Mouse (Mus musculus) gastrocnemius, adult 8-10 months (tissue): ENCODE results near the gene Hsf5. TPM values are rescaled to one million over a fixed set of nuclear protein-coding genes. Genes with fewer than 3 reads are reported as not detected.

Source experiments
- DNase-seq, 2 experiments: peaks; one replicate each; pipeline ENCODE4 v3.0.0; 2022; ENCODE audit warnings: low spot score in 2 of 2
- total RNA-seq, 4 experiments: library from RNA; stranded (reverse); gene quantifications; 2 replicates each; pipeline ENCODE4 v1.2.4; 2022

Gene Hsf5
- total RNA-seq, 4 experiments from 2014 or later: 0.09 TPM; not detected in 3

DNA sequence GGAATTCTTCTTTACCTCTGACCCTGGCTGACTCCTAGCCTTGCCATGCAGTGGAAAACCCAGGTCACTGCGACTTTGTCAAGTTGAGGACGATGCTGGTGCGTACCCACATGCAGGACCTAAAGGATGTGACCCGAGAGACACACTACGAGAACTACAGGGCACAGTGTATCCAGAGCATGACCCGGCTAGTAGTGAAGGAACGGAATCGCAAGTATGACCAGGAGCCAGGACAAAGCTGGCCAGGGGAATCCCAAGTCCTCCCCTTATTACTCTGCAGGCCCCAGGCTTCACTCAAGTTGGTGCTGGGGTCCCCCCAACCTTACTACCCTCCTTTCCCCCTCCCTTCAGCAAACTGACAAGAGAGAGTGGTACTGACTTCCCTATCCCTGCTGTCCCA lies 27.4 kb upstream of the Hsf5 start:
- no peak for DNase-seq

DNA sequence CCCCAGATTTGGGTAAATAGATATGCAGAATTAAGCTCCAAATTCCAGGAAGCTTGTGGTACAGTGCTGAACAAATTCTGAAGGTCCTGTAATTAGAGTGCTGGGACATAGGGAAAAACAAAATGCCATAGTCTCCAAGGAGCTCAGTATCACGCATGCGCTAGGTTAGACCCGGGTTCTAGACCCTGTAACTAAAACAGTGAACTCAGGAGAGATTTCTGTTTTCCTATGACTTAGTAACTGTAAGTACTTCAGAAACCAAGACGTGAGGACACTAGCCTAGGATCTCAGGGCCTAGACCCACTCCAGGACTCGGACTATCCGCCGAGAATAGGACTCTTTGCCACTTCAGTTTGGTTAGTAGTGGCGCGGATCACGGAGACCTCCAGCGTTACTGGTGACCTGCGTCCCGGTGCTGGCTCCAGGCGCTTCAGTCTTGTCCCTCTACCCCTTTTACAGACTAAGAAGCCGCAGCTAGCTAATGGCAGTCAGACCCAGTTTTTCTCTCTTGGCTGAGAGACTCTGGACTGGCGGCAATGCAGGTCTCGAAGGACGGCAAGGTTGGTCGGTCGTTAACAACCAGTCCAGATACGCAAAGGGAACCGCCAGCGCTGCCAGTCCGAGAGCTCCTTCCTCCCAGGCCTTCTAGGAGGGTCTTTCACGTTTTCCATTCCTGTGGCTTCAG lies 26.0 kb upstream of the Hsf5 start:
- DNase-seq: no peak

DNA sequence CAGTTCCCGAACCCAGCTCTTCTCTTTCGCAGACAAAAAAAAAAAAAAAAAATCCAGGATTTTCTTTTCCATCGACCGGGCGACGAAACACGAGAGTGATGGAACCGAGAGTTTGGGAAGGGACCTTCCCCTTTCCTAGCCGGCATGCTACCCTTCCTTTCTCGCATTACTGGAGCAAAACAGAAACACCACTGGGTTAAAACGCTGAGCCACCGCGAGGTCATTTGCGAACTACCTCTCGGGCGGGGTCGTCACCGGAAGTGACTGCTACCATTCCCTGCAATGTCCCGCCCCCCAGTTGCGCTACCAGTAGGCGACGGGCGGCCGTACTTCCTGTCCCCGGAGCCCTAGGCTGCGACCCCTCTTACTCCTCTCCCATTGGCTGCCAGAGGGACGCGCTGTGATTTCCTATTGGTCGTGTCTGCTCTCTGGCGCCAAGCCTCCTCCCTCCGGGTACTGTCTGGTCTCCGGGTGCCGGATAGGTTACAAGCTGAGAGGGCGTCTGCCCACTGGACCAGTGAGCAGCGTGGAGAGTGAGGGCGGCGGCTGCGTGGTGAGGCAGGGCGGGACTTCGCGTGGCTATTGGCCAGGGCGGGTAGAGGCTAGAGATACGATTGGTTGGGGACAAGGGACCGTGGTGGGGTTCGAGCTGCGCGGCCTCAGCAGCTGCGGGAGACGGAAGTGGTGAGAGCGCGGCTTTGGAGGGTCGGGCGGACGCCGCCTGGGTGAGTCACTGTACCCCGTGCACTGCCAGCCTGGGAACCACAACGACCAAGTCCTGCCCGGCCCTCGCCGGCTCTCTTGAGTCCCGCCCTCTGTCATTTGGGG lies 25.2 kb upstream of the Hsf5 start, which contains the start of gene Mtmr4:
Gene Mtmr4, plus strand, starts transcription at position 637 of the 828 bp plus-strand sequence.
- DNase-seq: peak; percentile 99 to 100

DNA sequence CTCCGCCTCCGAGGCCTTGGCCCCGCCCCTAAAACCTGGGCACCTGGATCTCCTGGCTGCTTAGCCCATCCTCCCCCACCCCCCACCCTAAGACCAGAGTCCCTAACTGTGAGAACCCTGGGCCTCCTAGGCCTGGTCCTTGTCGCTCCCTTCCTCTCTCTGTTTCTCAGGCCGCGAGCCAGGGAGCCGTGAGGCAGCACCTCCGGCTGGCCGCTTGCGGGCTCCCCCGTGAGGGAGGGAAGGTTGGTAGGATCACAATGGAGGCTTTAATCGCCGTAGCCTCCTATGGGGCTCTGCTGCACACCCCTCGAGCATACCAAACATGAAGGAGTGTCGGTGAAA lies 24.6 kb upstream of the Hsf5 start:
- DNase-seq: no peak

DNA sequence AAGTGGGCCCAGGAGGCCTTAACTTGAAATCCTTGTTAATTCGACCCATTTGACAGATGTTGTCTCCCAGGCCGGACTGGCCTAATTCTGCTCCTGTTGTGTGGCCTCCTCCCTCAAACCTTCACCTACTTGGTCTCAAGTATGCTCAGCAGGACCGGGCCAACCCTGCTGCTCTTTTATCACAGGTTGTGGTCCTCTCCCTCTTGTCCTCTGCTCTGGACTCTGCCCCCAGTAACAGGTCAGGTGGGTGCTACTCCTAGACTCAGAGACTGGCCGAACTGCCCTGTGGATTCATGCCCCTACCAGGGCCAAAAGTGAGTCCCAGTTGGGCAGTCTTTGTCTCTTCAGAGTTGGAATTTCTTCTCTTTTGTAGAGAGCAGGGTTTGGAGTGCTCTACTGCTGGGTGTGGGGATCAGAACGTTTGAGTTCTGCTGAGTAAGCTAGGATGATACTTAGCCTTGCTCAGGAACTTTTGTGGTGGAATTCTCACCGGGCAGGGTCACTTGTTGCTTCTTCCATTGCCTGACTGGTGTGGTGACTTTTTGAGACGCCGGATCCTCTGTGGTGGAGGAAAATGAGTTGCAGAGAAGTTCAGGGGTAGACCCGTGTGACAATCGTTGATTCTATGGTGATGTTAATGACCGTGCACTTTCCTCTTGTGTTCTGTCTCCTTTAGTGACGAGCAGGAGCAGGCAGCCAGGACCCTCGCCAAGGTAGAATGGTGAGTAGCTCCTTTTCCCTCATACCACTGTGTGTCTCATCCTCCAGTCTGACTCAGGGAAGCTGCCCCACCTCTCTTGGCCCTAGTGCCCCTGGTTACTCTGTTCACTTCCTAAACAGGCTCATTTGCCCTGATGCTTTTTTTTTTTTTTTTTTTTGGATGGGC lies 24.0 kb upstream of the Hsf5 start:
- no peak for DNase-seq

DNA sequence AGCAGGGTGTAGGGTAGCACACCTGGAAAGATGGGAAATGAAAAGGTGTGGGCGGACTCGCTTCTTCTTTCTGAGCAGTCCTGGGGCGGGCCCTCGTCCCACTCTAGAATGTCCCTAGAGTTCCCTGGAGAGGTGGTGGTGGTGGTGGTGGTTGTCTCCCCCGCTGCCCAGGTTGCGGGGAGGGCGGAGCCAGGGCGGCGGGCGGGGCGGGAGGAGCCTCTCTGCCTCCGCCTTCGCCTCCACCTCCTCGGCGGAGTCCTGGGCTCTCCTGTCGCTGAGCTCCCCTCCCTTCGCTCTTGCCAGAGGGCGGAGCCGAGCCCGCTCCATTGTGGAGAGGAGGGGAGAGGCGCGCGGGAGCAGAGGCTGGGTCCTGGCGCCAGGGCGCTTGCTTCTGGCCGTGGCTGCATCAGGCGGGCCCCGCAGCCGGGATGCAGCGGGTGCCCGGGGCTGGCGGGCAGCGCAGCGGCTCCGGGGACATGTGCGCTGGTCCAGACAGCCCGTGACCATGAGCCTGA lies 21.6 kb upstream of the Hsf5 start:
- peak; percentile 68 to 80 for DNase-seq

DNA sequence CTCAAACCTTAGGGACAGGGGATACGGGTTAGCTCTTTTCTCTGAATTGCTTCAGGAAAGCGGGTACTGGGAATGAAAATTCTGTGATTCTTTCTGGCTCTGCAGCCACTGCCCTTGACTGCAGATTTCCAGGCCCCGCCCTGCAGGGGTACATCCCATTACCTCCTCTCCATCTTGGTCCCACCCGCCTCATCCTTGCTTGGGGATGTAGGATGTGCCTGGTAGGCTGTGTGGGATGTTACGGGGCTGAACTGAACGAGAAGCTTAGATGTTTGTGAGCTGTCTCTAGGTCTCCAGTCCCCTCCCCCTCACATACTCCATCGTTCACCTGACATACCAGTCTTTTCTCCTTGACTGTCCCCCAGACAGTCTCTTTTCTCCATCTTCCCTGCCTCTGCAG lies 21.0 kb upstream of the Hsf5 start:
- no peak for DNase-seq

DNA sequence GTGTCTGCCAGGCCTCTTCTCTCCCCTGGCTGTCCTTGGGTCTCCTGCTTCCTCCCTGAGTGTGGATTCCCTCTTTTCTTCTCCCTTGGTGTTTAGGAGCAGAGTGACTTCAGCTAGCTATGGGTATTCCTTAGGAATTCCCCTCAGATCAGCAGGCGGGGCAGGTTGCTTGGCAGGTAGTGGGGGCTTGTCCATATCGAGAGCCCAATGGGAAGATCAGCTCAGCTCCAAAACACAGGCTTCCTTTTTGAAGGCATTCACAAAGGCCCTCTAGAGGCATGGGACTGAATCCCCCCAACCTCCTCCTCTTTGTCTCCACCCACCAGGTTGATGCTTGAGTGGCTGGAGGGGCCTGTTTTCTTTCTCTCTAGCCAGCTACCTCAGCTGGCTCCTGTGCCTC lies 20.5 kb upstream of the Hsf5 start:
- DNase-seq: no peak

DNA sequence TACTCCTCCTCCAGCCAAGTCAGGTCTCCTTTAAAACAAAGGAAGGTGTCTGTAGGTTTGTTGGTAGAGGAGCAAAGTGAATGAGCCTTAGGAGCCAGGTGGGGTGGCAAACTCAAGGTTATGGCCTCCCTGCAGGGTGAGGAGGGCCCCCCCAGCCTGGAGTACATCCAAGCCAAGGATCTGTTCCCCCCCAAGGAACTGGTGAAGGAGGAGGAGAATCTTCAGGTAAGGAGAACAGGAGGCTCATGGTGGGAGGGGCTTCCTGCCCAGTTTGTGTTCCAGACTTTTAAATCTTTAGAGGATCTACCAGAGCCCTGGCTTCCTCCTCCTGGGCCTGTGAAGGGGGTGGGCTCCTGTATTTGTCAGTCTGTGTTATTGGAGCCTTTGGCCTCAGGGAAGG lies 19.9 kb upstream of the Hsf5 start:
- no peak for DNase-seq

DNA sequence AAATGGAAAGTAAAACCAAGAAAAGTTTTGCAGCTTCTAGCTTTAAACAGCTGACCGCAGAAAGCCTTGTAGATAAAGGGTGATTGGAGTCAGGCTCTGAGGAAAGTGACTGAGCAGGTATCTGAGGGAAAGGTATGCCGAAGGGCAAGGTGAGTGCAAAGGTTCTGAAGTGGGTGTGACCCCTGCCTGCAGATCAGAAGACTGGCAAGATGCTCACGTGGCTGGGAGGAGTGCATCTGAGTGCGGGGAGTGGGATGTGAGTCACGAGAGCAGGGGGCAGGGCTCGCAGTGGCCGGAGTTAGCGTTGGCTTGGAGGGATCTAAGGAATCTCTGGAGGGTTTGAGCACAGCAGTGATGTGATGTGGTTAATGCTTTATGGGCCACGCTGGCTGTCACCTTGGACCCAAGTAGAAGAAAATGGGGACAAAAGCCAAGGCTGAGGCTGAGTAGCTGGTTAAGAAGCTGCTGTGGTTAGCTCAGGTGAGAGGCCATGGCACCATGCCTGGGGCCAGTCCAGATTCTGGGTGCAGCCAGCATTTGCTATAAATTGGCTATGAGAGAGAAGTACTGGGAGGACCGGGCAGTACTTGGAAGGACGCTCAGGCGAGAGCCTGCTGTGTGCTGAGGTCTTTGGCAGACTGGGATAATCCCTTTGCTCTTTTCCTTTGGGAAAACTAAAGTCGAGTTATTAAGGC lies 17.4 kb upstream of the Hsf5 start:
- DNase-seq: no peak

DNA sequence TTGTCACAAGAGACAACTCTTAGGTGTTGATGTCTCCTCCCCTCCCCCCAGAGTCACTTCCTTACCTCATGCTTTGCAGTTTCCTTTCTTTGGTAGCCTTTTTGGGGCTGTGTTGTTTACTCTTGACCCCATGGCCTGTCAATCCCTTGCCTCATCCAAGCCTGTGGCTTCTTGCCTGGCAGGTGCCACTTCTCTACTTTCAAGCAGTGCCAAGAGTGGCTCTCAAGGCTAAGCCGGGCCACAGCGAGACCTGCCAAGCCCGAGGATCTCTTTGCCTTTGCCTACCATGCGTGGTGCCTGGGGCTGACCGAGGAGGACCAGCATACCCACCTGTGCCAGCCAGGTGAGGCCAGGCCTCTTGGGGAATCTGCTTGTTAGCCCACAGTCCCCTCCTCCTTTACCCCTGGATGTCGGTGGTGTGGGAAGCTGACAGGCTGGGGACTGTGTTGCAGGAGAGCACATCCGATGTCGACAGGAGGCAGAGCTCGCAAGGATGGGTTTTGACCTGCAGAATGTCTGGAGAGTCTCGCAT lies 16.6 kb upstream of the Hsf5 start:
- DNase-seq: no peak

DNA sequence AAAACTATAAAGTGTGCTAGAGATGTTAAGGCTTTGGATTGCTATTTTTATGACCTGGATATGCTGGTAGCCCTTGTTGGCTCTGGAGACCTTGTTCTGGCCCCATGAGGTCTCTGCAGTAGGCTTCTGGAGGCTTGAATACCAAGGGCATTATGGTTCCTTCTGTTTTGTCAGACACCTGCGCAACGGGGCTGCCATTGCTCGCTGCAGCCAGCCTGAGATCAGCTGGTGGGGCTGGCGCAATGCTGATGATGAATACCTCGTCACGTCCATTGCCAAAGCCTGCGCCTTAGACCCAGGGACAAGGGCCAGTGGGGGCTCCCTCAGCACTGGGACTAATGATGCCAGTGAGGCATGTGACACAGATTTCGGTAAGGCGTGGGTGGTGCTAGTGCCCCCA lies 14.7 kb upstream of the Hsf5 start:
- no peak for DNase-seq

DNA sequence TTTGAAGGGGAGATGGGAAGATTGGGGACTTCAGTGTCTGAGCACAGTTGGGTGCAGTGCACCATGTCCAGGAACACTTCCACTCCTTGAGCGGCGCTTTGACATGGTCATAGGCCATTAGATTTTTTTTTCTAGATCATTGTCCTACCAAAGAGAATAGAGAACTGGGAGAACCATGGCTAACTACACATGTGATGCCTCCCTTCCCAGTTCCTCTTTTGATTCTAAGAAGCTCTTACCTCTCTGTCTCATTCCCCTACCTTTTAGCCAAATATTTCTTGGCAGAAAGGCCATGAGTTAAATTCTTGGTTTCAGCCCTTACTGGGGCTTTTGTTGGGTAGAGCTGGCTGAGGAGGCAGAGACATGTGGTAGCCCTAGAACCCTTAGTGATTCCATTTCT lies 13.4 kb upstream of the Hsf5 start:
- no peak for DNase-seq

DNA sequence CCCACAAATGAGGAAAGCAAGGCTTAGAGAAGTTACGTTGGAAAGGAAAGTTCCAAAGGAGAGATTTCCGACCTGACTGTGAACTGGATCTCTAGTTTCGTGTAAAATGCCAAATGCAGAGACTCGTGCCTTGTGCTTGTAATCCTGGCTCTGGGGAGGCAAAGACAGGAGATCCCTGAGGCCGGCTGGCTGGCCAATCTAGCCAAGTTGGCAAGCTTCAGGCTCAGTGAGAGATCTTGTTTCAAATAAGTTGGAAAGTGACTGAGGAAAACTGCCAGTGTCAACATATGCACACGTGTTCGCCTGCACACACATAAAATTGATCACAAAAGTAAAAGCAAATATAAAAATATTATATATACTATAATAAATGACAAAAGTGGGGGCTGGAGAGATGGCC lies 7.7 kb upstream of the Hsf5 start:
- peak in 1 of 2 experiments; percentile 77 for DNase-seq

DNA sequence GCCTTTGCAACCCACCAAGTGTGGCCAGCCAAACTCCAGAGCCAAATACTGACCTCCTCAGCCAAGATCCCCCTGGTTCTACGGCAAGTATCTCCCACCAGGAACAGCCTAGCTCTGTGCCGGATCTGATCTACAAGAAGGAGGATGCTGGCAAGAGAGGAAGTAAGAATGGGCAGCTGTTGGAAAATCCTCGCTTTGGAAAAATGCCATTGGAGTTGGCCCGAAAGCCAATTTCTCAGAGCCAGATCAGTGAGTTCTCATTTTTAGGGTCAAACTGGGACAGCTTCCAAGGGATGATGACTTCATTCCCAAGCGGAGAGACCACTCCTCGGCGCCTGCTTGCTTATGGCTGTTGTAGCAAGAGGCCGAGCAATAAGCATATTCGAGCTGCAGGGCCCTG lies 5.4 kb upstream of the Hsf5 start:
- no peak for DNase-seq

DNA sequence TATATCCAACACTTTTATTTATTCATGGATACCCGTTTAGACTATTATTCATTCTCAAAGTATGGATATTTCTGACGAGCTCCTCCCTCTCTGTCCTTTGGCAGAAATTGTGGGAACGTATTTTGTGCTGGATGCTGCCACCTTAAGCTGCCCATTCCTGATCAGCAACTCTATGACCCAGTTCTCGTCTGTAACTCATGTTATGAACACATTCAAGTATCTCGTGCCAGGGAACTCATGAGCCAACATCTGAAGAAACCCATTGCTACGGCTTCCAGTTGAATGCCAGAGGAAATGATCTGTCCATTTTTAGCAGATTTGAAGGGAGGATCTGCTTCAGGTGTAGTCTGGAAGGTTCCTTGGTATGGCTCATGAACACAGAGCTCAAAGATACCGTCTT lies 3.0 kb upstream of the Hsf5 start:
- no peak for DNase-seq

DNA sequence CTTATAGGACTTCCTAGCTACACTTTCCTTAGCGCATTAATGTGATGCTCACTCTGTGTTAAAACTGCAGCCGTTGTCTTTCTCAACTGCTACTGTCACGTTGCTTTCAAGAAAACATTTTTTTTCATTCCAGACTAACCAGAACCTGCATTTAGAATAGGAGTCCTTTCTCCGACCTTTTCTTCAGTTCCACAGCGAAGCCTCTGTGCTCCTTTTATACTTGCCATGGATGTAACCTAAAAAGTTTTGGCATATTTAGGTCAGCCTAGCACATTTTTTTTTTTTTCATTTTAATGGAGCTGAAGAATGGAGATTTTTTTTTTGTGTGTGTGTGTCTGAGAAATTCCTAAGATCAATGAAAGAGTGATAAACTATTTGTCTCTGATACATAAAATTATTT lies 1.4 kb upstream of the Hsf5 start:
- no peak for DNase-seq

DNA sequence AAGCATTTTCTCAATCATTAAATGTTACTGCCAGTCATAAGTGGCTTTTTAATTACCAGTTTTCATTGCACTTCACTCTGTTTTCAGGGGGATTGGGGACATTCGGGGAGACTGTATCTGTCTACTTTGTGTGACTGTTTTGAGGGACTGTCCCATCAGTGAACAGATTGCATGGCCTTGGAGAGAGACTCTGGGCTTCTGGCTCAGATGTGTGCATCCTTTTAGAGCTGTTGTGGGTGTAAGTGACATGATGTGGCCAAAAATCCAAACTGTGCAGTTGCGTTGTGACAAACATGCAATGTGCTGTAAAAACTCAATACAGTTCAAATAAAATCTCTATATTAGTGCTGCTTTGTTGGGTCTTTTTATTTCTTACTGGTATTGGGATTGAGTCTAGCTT lies 1.0 kb upstream of the Hsf5 start:
- no peak for DNase-seq

DNA sequence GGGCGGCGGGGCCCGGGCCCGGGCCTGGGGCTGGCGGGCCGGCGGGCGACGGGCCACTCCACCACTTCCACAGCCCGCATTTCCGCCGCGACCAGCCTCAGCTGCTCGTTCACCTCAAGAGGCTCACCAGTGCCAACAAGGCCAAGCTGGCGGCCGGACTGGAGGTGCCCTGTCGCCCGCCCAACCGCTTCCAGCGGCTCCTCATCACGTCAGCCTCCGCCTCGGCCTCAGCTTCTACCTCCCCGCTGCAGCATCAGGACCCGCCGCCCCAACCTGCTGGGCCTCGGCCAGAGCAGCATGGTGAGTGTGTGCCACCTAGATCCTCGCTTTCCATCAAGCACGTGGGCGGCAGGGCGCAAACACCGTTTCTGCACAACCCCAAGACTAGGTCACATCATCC lies 642 bp downstream of the Hsf5 start:
- DNase-seq: no peak

DNA sequence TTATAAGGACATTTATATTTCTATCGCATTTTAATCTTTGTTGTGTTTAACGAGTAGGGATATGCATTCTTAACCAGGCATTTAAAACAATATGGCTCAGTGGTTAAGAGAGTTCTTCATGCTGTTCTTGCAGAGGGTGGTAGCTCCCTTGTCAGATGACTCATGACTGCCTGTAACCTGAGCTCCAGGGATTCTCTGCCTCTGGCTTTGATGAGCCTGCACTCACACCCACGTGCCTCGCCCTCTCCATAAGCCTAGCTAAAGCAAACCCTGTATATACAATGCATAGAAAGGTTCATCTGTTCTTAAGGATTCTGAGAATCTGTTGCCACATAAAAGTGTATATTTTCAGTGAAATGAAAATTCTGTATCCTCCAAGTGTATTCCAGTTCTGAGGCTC lies 6.2 kb downstream of the Hsf5 start:
- DNase-seq: no peak

DNA sequence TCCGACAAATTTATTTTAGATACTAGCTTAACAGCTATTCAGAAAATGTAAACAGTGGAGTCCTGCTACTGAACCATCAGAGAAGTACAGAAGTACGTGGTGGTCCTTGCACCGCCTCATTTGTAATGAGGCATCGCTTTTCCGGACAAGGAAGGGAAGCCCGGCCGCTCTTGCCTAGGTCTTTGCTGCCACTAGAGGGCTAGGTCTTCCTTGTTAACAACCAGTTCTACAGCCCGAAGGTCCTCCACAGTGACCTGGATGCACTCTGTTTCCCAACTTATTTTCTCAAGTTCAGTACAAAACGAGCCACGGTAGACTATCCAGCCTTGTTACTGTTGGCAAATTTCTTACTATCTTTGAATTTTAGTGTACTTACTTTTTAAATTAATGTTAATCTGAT lies 12.9 kb downstream of the Hsf5 start:
- no peak for DNase-seq
